Mouse (Mus musculus) stomach, embryonic 15.5 days (tissue): ENCODE measurements around the gene Wnt5a. TPM values are rescaled to one million over a fixed set of nuclear protein-coding genes. Genes with fewer than 3 reads are reported as not detected.

Experiments used
- ATAC-seq: fragments of 200-750 bp; cut with Nextera tagmentation; 2 replicates; pipeline ENCODE4 v1.8.0; 2017; ENCODE audit warnings: low read depth, moderate number of reproducible peaks, moderate TSS enrichment; ENCODE audit not compliant: insufficient read depth, low FRiP score
- H3K27ac ChIP-seq: fragments of 300-500 bp; sonication (generic); 2 replicates; pipeline ENCODE4 v1.5.1; 2015; ENCODE audit warnings: mild to moderate bottlenecking, inconsistent platforms
- H3K27me3 ChIP-seq: fragments of 300-500 bp; sonication (generic); replicated peaks from 2 replicates; pipeline ENCODE4 v1.6.1; 2015; ENCODE audit warnings: inconsistent platforms
- H3K36me3 ChIP-seq: fragments of 300-500 bp; sonication (generic); 2 replicates; pipeline ENCODE4 v1.6.1; 2015; ENCODE audit warnings: inconsistent platforms
- H3K4me1 ChIP-seq: fragments of 300-500 bp; sonication (generic); 2 replicates; pipeline ENCODE4 v1.6.1; 2015; ENCODE audit warnings: inconsistent platforms
- H3K4me2 ChIP-seq: fragments of 300-500 bp; sonication (generic); 2 replicates; pipeline ENCODE4 v1.6.1; 2015; ENCODE audit warnings: mild to moderate bottlenecking, inconsistent platforms
- H3K4me3 ChIP-seq: fragments of 300-500 bp; sonication (generic); replicated peaks from 2 replicates; pipeline ENCODE4 v1.5.1; 2015; ENCODE audit warnings: inconsistent platforms
- H3K9ac ChIP-seq: fragments of 300-500 bp; sonication (generic); 2 replicates; pipeline ENCODE4 v1.6.1; 2015; ENCODE audit warnings: inconsistent platforms
- H3K9me3 ChIP-seq: fragments of 300-500 bp; sonication (generic); 2 replicates; pipeline ENCODE4 v1.6.1; 2016; ENCODE audit warnings: inconsistent platforms
- WGBS: fragments of 180-500 bp; shearing (Covaris S2); methylation state at CpG from one replicate; pipeline ENCODE4 v1.1.7; 2015; 5-methylcytosine and 5-hydroxymethylcytosine counted together
- polyA plus RNA-seq: library from polyadenylated mRNA; unstranded; fragments of >200 nt; fragmentation: Nextera tagmentation; extraction: Ambion mirVana; gene quantifications from 2 replicates; pipeline ENCODE4 v1.2.1, GENCODE M21; 2015

The Wnt5a gene
- polyA plus RNA-seq, 1 experiment from 2014 or later, result 27.5 TPM

- H3K27ac ChIP-seq, result peak overlapping the region; percentile 37; the same call in 1 of the 2 replicates
Measured at GRCm38 (mm10) chr14:28511029-28511651, 6.6 kb downstream of the Wnt5a start.

GRCm38 (mm10) chr14:28512805-28513590, 8.4 kb downstream of the Wnt5a start:
- no peak for ATAC-seq
- Histone ChIP-seq H3K27ac (no peak overlapping the region), H3K27me3 (peaks cover 16% of the 10 kb centered on the region)

More at GRCm38 (mm10) chr14:28511029-28511651, 6.6 kb downstream of the Wnt5a start:
- no peaks in the 10 kb centered on the region for H3K36me3 ChIP-seq
- ATAC-seq, result 0 out of 2 replicates have a peak, but pooled peaks have one; percentile 27
- peaks cover 5% of the 10 kb centered on the region for H3K4me1 ChIP-seq
- H3K4me3 ChIP-seq, result peak overlapping the region; percentile 70
- WGBS, result 1% methylated on average over 41 of the region's 41 CpGs
- H3K9ac ChIP-seq, result 0 out of 2 replicates have a peak overlapping the region, but pooled peaks have one; percentile 7
- H3K27me3 ChIP-seq, result peaks cover 24% of the 10 kb centered on the region
- H3K9me3 ChIP-seq, result no peaks in the 10 kb centered on the region
- H3K4me2 ChIP-seq, result peak overlapping the region; percentile 90

GRCm38 (mm10) chr14:28514171-28514570, 9.6 kb downstream of the Wnt5a start:
- no peak overlapping the region for H3K9ac ChIP-seq
- H3K36me3 ChIP-seq, result no peaks in the 10 kb centered on the region
- no peaks in the 10 kb centered on the region for H3K9me3 ChIP-seq
- no peak overlapping the region for H3K4me2 ChIP-seq
- no peak for ATAC-seq
- H3K4me3 ChIP-seq, result no peak overlapping the region
- H3K27me3 ChIP-seq, result peaks cover 7% of the 10 kb centered on the region; the same call in 1 of the 2 replicates
- no peak overlapping the region for H3K27ac ChIP-seq
- H3K4me1 ChIP-seq, result no peaks in the 10 kb centered on the region; the same call in 1 of the 2 replicates
- WGBS, result 53% methylated on average over 2 of the region's 2 CpGs

More at GRCm38 (mm10) chr14:28512805-28513590, 8.4 kb downstream of the Wnt5a start:
- Histone ChIP-seq H3K4me3 (no peak overlapping the region), H3K4me2 (no peak overlapping the region), H3K9me3 (no peaks in the 10 kb centered on the region), H3K4me1 (peaks cover 5% of the 10 kb centered on the region), H3K36me3 (no peaks in the 10 kb centered on the region), H3K9ac (no peak overlapping the region)
- WGBS, result 76% methylated on average over 5 of the region's 5 CpGs

GRCm38 (mm10) chr14:28515331-28515730, 10.8 kb downstream of the Wnt5a start:
- no peak overlapping the region for H3K9ac ChIP-seq
- no peak for ATAC-seq
- no peak overlapping the region for H3K4me3 ChIP-seq
- no peaks in the 10 kb centered on the region for H3K9me3 ChIP-seq
- H3K4me2 ChIP-seq, result no peak overlapping the region
- H3K27ac ChIP-seq, result no peak overlapping the region
- no peaks in the 10 kb centered on the region for H3K4me1 ChIP-seq
- WGBS, result 58% methylated on average over 6 of the region's 6 CpGs
- 0 out of 2 replicates have a peak, but pooled peaks cover 2% of the 10 kb centered on the region for H3K27me3 ChIP-seq
- H3K36me3 ChIP-seq, result no peaks in the 10 kb centered on the region

GRCm38 (mm10) chr14:28517631-28518560, 13.3 kb downstream of the Wnt5a start:
- WGBS, result 73% methylated on average over 39 of the region's 39 CpGs

GRCm38 (mm10) chr14:28521106-28521505, 16.6 kb downstream of the Wnt5a start:
- 81% methylated on average over 1 of the region's 1 CpGs for WGBS
- no peaks in the 10 kb centered on the region; the same call in 1 of the 2 replicates for H3K36me3 ChIP-seq
- no peaks in the 10 kb centered on the region for H3K27me3 ChIP-seq
- ATAC-seq, result no peak
- H3K9ac ChIP-seq, result no peak overlapping the region
- H3K4me3 ChIP-seq, result no peak overlapping the region
- no peak overlapping the region for H3K27ac ChIP-seq
- no peak overlapping the region for H3K4me2 ChIP-seq
- H3K9me3 ChIP-seq, result no peaks in the 10 kb centered on the region
- H3K4me1 ChIP-seq, result no peaks in the 10 kb centered on the region

More at GRCm38 (mm10) chr14:28517631-28518560, 13.3 kb downstream of the Wnt5a start:
- H3K4me1 ChIP-seq, result no peaks in the 10 kb centered on the region
- no peaks in the 10 kb centered on the region for H3K27me3 ChIP-seq
- no peak overlapping the region for H3K4me3 ChIP-seq
- H3K27ac ChIP-seq, result no peak overlapping the region
- no peak overlapping the region for H3K9ac ChIP-seq
- no peak for ATAC-seq
- H3K36me3 ChIP-seq, result no peaks in the 10 kb centered on the region
- H3K4me2 ChIP-seq, result no peak overlapping the region
- no peaks in the 10 kb centered on the region for H3K9me3 ChIP-seq

- Histone ChIP-seq H3K36me3 (no peaks in the 10 kb centered on the region; the same call in 1 of the 2 replicates), H3K4me3 (no peak overlapping the region), H3K27me3 (no peaks in the 10 kb centered on the region), H3K9ac (no peak overlapping the region), H3K4me1 (no peaks in the 10 kb centered on the region), H3K9me3 (no peaks in the 10 kb centered on the region), H3K27ac (no peak overlapping the region), H3K4me2 (no peak overlapping the region)
- ATAC-seq, result no peak
- 78% methylated on average over 21 of the region's 21 CpGs for WGBS
Measured at GRCm38 (mm10) chr14:28522611-28523010, 18.1 kb downstream of the Wnt5a start.

GRCm38 (mm10) chr14:28525566-28525965, 21.0 kb downstream of the Wnt5a start:
- Histone ChIP-seq H3K36me3 (no peaks in the 10 kb centered on the region; the same call in 1 of the 2 replicates), H3K27ac (no peak overlapping the region), H3K27me3 (no peaks in the 10 kb centered on the region), H3K4me2 (no peak overlapping the region), H3K9me3 (no peaks in the 10 kb centered on the region), H3K4me3 (no peak overlapping the region), H3K4me1 (no peaks in the 10 kb centered on the region), H3K9ac (no peak overlapping the region)
- WGBS, result 61% methylated on average over 1 of the region's 1 CpGs
- no peak for ATAC-seq

GRCm38 (mm10) chr14:28528151-28528685, 23.7 kb downstream of the Wnt5a start:
- ATAC-seq, result no peak
- no peak overlapping the region for H3K4me3 ChIP-seq
- H3K9ac ChIP-seq, result no peak overlapping the region
- H3K27me3 ChIP-seq, result no peaks in the 10 kb centered on the region
- H3K27ac ChIP-seq, result no peak overlapping the region
- 69% methylated on average over 2 of the region's 2 CpGs for WGBS
- no peak overlapping the region for H3K4me2 ChIP-seq
- H3K4me1 ChIP-seq, result no peaks in the 10 kb centered on the region
- H3K36me3 ChIP-seq, result no peaks in the 10 kb centered on the region; the same call in 1 of the 2 replicates
- H3K9me3 ChIP-seq, result no peaks in the 10 kb centered on the region

- Histone ChIP-seq H3K4me1 (no peaks in the 10 kb centered on the region), H3K27me3 (no peaks in the 10 kb centered on the region), H3K27ac (no peak overlapping the region), H3K36me3 (no peaks in the 10 kb centered on the region), H3K4me3 (no peak overlapping the region), H3K4me2 (no peak overlapping the region), H3K9ac (no peak overlapping the region), H3K9me3 (no peaks in the 10 kb centered on the region)
- no peak for ATAC-seq
- 35% methylated on average over 1 of the region's 1 CpGs for WGBS
Measured at GRCm38 (mm10) chr14:28531531-28531930, 27.0 kb downstream of the Wnt5a start.

- ATAC-seq, result no peak
- H3K9ac ChIP-seq, result no peak overlapping the region
- H3K27me3 ChIP-seq, result no peaks in the 10 kb centered on the region
- no peaks in the 10 kb centered on the region for H3K9me3 ChIP-seq
- no peak overlapping the region for H3K4me2 ChIP-seq
- no peaks in the 10 kb centered on the region for H3K4me1 ChIP-seq
- 80% methylated on average over 11 of the region's 11 CpGs for WGBS
- H3K4me3 ChIP-seq, result no peak overlapping the region
- H3K27ac ChIP-seq, result no peak overlapping the region
- no peaks in the 10 kb centered on the region for H3K36me3 ChIP-seq
Measured at GRCm38 (mm10) chr14:28532943-28533342, 28.4 kb downstream of the Wnt5a start.
